Mouse (Mus musculus) adrenal gland, adult (tissue): ENCODE results near the gene Cacfd1.

Experiments
- DNase-seq, 2 experiments: peaks; one replicate each; pipeline ENCODE4 v3.0.0; 2022 to 2023; ENCODE audit warnings: low spot score in 1 of 2; ENCODE audit not compliant: inconsistent age in 2 of 2

Cacfd1 gene

DNA sequence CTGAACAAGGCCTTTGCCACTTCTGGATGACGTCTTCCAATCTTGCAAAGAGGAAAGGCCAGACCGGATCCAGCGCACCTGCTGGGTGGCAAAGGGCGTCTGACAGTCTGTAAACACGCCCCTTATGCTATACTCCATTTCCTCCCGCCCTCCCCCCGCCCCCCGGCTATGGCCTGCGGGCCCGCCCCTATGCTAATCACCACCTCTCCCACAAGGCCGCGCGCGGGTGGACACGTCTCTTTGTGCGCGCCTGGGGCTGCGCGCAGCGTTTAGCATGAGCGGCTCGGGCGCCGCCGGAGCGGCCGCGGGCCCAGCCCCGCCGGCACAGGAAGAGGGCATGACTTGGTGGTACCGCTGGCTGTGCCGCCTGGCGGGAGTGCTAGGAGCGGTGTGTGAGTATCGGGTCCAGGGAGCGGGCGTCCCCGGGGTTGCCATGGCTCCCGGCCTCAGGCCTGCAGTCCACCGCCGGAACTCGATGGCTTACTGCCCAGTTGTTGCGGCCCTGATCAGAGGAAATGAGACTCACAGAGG, at the start of gene Cacfd1:
Gene Cacfd1 (plus strand): TSS at position 213 of the 531 bp plus-strand sequence.
- peak; percentile 90 to 97 for DNase-seq

DNA sequence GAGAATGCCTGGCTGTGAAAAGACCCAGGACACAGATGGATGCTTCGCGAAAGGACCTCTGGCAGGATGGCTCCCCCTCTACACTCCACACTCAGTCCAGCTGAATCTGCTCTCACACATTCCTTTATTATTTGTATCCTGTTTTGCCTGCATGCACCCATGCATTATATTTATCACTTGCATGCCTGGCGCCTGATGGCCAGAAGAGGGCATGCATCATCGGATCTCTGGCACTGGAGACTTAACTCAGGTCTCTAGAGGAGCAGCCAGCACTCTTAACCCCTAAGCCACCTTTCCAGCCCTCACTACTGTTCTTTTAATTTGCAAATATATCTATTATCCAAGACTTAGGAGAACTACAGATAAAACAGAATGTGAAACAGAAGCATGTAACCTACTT, 49.0 kb upstream of the Cacfd1 start:
- no peak for DNase-seq

DNA sequence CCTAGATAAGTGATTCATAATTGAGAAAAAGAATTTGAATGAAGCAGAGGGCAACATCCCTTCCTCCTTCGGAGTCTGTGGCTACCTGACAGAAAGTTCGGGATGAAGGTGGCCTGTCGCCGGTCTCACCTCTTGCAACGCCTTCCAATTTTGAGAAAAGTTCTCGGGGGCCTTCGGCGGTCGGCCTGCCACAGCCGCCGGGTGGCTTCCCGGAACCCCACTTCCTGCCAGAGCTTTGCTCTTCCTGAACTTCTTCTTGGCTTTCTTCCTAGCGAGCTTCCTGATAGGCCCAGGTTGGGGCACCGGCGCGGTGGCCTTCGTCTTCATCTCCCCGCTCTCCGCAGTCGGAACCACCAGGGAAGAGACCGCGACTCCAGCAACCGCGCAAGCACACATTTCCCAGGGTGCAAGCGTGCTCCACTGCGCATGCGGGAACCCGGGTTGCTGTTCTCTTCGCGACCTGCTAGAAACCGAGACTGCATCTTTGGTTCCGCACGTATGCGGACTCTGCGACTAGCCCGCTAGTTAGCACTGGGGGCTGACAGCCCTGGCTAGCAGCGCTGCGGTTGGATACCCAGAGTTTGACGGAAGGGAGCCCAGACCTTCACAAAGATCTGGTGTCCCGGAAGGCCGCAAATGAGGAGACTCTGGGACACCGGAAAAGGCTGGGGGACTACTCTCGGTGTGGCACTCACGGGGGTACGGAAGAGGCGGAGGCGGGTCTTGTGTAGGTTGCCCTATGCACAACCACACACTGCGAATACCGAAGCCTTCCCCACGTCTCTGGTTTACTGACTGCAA, 45.6 kb upstream of the Cacfd1 start, which contains the start of gene Rexo4:
Gene Rexo4 (minus strand): TSS at position 464 of the 801 bp plus-strand sequence.
- peak; percentile 94 to 99 for DNase-seq

DNA sequence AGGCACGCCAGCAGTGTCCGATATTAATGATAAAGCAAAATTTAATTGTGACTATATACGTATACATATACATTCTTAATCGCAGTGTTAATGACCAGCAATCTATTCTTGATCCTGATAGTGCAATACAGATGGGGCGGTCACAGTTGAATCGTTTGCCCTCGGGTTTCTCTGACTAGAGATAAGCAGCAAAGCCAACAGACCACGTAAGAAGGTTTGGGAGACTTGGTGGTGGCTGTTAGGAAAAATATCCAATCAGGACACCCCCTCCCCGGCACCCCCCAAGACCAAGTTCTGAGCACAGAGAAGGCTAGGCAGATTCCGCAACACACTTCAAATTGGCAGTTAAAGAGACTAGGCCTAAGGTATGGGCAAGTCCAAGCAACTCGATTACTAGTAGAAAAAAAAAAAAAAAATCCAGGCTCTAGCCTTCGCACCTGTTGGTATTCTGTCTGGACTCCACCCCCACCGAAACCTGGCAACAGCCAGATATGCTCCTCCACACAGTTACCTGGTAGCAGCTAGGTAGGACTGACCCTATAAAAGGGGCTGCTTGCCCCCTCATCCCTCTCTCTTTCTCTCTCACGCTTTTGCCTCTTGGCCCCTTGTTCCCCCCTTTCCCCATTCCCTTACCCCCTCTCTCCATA, 44.9 kb upstream of the Cacfd1 start:
- DNase-seq: no peak

DNA sequence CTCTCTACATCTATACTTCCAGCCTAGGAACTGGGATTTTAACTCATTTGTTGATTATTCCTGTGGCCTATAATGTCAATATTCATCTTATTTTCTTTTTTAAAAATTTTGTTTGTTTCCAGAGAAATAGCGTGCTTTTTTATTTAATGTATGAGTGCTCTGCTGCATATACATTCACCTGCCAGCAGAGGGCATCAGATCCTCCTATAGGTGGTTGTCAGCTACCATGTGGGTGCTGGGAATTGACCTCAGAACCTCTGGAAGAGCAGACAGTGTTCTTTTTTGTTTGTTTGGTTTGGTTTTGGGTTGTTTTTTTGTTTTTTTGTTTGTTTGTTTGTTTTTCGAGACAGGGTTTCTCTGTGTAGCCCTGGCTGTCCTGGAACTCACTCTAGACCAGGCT, 42.5 kb upstream of the Cacfd1 start:
- DNase-seq: no peak

DNA sequence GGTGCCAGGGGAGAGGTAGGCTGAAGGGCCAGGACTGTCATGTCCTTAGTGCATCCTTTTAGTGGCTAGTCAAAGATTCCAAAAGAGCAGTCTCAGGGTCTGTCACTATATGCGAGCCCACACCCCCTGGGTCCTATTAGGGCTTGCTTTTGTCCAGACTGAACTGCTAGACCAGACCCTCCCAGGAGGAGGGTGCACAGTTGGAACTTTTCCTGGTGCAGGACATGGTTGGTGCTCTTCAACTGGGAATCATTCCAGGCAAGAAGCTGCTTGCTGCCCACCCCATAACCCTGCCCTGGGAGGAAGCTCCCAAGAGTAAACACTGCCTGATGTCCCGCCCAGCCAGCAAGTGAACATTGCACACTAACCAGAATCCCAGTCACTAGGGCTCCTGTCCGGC, 36.6 kb upstream of the Cacfd1 start, which contains the start of gene Adamts13:
Gene Adamts13 (plus strand): TSS at position 301 of the 400 bp plus-strand sequence.
- no peak for DNase-seq

DNA sequence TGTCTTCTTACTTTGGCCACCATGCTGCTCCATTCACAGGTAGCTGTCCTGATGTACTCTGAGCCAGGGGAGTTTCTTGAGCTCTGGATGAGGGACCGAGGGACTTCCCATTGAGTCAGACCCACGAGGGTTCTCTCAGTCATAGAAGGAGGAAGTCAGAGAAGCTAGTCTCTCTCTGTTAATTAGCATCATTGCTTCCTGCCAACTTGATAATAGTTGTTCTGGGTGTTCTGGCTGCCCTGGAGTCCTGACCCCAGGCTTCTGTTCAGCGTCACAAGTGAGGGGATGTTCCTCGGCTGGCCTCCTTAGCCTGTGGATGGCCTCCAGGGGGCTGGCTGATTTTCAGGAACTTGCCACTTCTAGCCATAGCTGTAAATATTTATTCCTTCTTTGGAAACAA, 35.8 kb upstream of the Cacfd1 start:
- DNase-seq: no peak

DNA sequence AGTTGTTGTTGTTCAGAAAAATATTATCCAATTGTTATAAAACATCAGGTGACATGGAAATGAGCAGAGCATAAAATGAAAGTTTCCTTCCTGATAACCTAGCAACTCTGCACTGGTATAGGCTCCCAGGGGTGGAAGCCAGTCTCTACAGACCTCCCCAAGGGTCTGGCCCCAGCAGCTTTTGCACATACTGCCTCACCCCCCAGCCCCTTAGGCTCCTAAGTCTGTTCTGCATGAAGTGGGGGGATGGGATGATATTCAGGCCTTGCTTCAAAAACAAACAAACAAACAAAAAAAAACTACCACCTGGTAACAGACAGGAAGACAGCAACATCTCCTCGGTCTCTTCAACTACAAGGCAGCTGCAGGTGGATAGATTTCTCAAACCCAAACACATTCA, 29.4 kb upstream of the Cacfd1 start:
- no peak for DNase-seq

DNA sequence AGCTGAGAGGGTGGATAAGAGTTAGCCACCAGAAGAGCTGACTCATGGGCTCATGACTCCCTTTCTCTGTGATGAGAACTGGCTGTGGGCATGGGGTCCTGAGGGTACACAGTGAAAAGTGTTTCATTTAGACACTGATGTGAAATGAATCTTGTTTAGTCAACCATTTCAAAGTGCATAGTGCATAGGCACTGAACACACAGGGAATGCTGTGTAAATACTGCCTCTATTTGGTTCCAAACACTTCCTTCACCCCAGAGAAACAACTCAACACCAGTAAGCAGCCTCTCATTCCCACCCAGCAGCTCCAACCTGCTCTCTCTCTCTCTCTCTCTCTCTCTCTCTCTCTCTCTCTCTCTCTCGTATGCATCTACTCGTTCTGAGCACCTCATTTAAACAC, 25.5 kb upstream of the Cacfd1 start:
- no peak for DNase-seq

DNA sequence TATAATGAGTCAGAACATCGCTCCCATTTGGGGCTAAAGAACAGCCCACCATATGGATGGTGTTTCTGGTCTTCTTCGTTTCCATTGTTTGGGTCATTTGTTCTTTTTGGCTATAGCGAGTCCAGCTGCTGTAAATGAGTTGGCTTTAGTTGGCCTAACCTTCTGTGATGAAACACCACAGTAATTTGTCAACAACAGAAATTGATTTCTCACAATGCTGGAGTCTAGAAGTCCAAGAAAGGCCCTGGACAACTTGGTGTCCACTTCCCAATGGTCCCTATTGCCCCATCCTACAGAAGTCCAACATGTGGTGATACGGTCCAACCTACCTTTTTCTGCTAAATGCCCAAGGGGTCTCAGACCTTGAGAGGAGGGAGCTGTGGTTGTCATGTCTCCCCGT, 25.1 kb upstream of the Cacfd1 start:
- DNase-seq: no peak

DNA sequence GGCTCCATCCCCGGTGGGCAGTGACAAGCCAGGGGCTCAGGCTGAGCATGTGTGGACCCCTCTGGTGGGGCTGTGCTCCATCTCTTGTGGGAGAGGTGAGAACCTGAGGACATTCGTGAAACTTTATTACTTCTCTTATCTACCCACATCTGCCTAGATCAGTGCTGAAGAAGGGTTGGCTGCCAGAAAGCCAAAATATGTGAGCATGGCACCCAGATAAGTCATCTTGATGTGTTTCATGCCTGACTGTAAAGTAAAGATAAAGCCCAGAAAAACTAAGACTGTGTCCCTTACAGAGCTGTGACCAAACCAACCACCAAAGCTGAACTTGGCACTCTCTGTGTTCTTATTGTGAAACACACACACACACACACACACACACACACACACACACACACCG, 15.8 kb upstream of the Cacfd1 start:
- DNase-seq: no peak

DNA sequence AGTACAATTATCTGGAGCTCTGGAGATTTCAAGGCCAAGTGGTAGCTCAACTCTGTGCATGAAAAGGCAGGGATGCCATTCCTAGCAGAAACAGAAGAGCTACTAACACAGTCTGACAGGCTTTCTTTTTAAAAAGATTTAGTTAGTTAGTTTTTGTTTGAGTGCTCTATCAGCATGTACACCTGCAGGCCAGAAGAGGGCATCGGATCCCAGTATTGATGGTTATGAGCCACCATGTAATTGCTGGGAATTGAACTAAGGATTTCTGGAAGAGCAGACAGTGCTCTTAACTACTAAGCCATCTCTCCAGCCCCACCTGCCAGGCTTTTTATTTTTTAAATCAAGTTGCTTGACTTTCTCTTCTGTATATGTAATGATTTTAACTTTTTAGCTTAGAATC, 12.2 kb upstream of the Cacfd1 start:
- no peak for DNase-seq

DNA sequence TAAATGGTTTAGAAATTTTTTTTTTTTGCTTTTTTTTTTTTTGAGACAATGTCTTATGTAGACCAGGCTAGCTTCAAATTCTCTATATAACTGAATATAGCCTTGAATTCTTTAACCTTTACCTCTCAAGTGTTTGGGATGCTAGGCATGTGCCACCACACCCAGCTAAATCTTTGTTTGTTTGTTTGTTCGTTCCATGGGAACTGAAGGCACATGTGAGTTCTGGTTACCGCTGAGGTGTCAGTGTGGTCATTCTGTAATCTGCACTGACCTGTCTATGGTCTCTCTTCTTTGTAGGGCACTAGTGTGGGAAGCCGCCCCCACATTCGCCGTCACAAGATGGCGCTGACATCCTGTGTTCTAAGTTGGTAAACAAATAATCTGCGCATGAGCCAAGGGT, 11.7 kb upstream of the Cacfd1 start:
- no peak for DNase-seq

DNA sequence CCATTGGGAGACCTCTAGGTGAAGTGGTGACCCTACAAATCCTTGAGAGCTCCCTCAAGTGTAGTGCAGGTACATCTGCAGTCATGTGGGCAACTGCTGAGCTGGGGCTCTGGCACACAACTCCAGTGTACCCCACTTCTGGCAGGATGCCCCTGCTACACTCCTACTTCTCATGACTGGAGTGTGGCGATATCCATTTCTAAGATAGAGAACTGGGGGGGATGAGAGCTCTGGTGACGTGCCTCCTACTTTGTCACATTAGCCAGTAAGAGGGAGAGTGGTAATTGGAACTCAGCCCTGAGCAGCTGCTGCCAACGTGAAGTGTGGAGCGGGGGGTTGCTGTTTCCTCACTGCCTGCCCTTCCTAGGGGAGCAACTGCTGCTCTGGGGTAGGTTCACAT, 3.5 kb upstream of the Cacfd1 start:
- no peak for DNase-seq

DNA sequence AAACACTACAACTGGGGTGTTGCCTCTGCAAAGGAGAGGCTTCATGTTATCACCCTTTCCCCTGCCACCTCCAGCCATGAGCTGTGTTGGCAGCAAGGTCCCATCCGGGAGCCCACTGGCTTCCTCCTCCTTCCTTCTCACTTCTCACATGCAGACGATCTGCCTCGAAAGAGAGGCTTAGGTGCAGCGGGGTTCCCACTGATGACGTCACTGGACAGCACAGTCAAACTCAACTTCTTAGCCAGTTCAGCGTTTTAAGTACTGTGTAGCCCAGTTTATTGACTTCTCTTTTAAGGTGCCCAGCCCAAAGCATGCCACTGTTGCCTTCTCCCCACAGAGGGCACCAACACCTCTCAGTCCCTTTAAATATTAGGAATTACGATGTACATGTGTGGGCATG, 2.0 kb upstream of the Cacfd1 start:
- DNase-seq: no peak

DNA sequence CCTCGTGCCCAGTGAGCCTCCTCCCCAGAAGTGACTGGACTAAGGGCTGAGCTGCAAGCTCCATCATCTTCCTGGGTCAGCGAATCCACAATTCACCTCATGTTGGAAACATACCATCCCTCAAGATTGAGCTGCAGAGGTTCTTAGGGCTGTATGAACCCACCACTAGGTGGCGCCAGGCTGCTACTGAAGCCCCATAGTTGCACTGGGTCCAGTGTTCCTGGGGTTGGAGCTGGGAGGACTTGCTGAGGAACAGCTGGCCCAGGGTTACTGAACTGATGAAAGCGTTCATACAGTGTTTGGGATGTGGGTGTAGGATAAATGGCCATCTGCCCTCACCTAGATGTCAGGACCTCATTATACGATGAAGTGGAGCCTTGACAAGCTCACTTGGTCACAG, 8.1 kb downstream of the Cacfd1 start:
- peak; percentile 63 to 88 for DNase-seq

DNA sequence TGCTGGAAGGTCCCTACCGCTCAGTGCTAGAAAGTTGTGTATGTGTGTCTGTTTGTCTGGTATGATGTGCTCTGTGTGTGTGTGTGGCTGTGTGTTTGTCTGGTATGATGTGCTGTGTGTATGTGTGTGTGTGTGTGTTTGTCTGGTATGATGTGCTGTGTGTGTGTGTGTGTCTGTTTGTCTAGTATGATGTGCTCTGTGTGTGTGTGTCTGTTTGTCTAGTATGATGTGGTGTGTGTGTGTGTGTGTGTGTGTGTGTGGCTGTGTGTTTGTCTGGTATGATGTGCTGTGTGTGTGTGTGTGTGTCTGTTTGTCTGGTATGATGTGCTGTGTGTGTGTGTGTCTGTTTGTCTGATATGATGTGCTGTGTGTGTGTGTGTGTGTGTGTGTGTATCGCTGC, 9.8 kb downstream of the Cacfd1 start:
- no peak for DNase-seq

DNA sequence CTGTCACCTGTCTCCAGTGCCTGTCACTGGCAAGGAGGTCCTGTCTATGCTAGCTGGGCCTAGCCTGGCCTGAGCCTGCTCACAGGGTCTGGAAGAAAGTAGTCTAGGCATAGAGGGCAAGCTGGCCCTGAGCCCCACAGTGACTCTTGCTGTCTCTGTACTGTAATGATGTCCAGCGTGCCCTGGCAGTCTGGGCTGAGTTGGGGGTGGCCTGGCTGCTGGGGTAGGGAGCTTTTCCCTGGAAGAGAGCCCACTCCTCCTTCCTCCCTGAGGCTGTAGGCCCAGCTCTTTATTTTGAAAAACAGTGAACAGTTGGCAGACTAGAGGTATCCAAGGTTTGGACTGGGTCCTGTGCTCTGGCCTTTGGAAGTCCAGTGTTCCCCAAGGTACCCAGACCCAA, 11.4 kb downstream of the Cacfd1 start:
- no peak for DNase-seq

DNA sequence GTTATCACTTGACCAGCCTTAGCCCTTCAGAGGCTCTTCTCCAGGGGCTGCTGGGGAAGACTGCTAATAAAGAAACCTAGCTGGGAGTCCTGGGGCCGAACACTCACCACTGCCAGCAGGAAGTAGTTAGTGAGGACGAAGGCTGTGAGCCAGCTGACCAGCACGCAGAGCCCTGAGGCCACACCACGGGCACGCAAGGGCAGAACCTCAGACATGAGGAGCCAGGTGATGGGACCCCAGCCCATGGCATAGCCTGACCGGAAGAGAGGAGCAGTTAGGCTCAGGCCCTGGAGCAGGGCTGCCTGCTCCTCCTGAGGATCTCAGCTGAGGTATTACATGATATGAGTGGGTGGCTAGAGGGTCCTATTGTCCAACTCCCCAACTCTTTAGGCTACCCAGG, 12.9 kb downstream of the Cacfd1 start:
- no peak for DNase-seq

DNA sequence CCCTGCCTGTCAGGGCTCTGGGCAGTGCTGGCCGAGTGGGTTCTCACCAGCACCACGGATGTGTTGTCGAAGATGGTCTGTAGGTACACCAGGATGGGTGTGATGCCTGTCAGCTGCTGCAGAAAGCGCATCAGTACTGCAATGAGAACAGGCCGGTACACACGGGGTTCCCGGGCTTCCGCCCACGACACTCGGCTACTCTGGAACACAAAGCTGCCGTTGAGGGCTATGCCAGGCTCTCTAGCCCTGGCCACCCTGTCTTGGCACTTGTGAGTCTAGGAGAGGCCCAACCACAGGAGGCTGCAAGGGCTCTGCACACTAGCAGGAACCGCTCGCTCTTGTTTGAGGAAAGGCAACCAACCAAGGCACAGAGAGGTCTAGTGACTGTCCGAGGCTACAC, 14.4 kb downstream of the Cacfd1 start:
- DNase-seq: no peak

DNA sequence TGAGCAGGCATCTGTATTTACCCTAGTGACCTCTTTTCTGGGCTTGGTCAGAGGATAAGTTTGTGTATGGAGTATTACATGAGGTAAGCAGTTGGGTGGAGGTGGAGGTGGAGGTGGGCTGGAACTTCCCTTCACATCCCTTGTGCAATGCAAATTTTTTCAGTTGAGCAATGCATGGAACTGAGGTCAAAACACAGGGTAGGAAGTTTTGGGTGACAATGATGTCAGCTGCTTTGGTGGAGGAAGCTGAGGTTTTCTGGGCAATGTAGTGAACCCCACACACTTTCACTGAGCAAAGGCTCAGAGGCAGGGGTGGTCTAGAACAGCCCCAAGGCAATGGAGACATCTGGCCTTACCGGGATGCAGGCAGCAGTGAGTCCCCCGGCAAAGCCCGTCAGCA, 15.8 kb downstream of the Cacfd1 start:
- no peak for DNase-seq

DNA sequence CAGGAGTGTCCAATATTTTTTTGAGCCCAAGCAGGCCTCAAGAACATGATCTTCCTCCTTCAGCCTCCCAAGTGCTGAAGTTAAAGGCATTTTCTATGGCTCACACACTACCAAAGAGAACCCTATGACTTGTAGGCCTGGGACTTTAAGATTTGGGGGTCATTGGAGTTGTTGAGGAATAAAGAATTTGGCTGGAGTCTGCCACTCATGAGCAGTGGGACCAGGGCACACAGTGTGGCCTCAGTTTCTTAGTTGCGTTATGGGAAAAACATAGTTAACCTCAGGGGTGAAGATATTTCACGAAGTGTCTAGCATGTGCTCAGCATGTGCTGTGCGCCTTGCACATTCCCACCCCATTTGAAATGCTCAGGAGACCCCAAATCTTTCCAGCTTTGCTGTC, 16.6 kb downstream of the Cacfd1 start:
- DNase-seq: no peak
